Mouse (Mus musculus): ENCODE measurements around the gene Spata16.

The Spata16 gene

GRCm38 (mm10) chr3:26972105-26972504 lies 334.7 kb downstream of the Spata16 start:
- H3K27me3 ChIP-seq (ENCODE audit: control insufficient read depth, insufficient read depth, low read length, poor library complexity, severe bottlenecking), result no peaks in the 10 kb centered on the region
- no peaks in the 10 kb centered on the region for H3K36me3 ChIP-seq (ENCODE audit: control insufficient read depth, insufficient read depth, low read length, poor library complexity, severe bottlenecking)
- DNase-seq (ENCODE audit: low read depth, low spot score), result no peak

- Histone ChIP-seq H3K36me3 (ENCODE audit: control insufficient read depth, insufficient read depth, low read length, poor library complexity, severe bottlenecking) (no peaks in the 10 kb centered on the region), H3K27me3 (ENCODE audit: control insufficient read depth, insufficient read depth, low read length, poor library complexity, severe bottlenecking) (no peaks in the 10 kb centered on the region)
- no peak for DNase-seq (ENCODE audit: low read depth, low spot score)
Observed at GRCm38 (mm10) chr3:26979603-26980002, 342.2 kb downstream of the Spata16 start.

- Histone ChIP-seq H3K27me3 (ENCODE audit: control insufficient read depth, insufficient read depth, low read length, poor library complexity, severe bottlenecking) (no peaks in the 10 kb centered on the region), H3K36me3 (ENCODE audit: control insufficient read depth, insufficient read depth, low read length, poor library complexity, severe bottlenecking) (no peaks in the 10 kb centered on the region)
- DNase-seq (ENCODE audit: low read depth, low spot score), result no peak
Observed at GRCm38 (mm10) chr3:26980371-26980770, 343.0 kb downstream of the Spata16 start.

- Histone ChIP-seq H3K27me3 (ENCODE audit: control insufficient read depth, insufficient read depth, low read length, poor library complexity, severe bottlenecking) (no peaks in the 10 kb centered on the region), H3K36me3 (ENCODE audit: control insufficient read depth, insufficient read depth, low read length, poor library complexity, severe bottlenecking) (no peaks in the 10 kb centered on the region)
- DNase-seq (ENCODE audit: low read depth, low spot score), result no peak
Observed at GRCm38 (mm10) chr3:26981979-26982623, 344.7 kb downstream of the Spata16 start.

GRCm38 (mm10) chr3:26983749-26984148 lies 346.3 kb downstream of the Spata16 start:
- H3K27me3 ChIP-seq (ENCODE audit: control insufficient read depth, insufficient read depth, low read length, poor library complexity, severe bottlenecking), result no peaks in the 10 kb centered on the region
- no peak for DNase-seq (ENCODE audit: low read depth, low spot score)
- H3K36me3 ChIP-seq (ENCODE audit: control insufficient read depth, insufficient read depth, low read length, poor library complexity, severe bottlenecking), result no peaks in the 10 kb centered on the region

GRCm38 (mm10) chr3:27006844-27007243 lies 369.4 kb downstream of the Spata16 start:
- DNase-seq (ENCODE audit: low read depth, low spot score), result no peak
- H3K27me3 ChIP-seq (ENCODE audit: control insufficient read depth, insufficient read depth, low read length, poor library complexity, severe bottlenecking), result no peaks in the 10 kb centered on the region; the same call in 1 of the 2 replicates
- no peaks in the 10 kb centered on the region for H3K36me3 ChIP-seq (ENCODE audit: control insufficient read depth, insufficient read depth, low read length, poor library complexity, severe bottlenecking)

- no peak for DNase-seq (ENCODE audit: low read depth, low spot score)
- no peaks in the 10 kb centered on the region for H3K27me3 ChIP-seq (ENCODE audit: control insufficient read depth, insufficient read depth, low read length, poor library complexity, severe bottlenecking)
- no peaks in the 10 kb centered on the region for H3K36me3 ChIP-seq (ENCODE audit: control insufficient read depth, insufficient read depth, low read length, poor library complexity, severe bottlenecking)
Observed at GRCm38 (mm10) chr3:27027957-27028356, 390.5 kb downstream of the Spata16 start.

- no peak for DNase-seq (ENCODE audit: low read depth, low spot score)
- no peaks in the 10 kb centered on the region for H3K36me3 ChIP-seq (ENCODE audit: control insufficient read depth, insufficient read depth, low read length, poor library complexity, severe bottlenecking)
- H3K27me3 ChIP-seq (ENCODE audit: control insufficient read depth, insufficient read depth, low read length, poor library complexity, severe bottlenecking), result no peaks in the 10 kb centered on the region
Observed at GRCm38 (mm10) chr3:27028526-27028925, 391.1 kb downstream of the Spata16 start.

- H3K27me3 ChIP-seq (ENCODE audit: control insufficient read depth, insufficient read depth, low read length, poor library complexity, severe bottlenecking), result no peaks in the 10 kb centered on the region
- H3K36me3 ChIP-seq (ENCODE audit: control insufficient read depth, insufficient read depth, low read length, poor library complexity, severe bottlenecking), result no peaks in the 10 kb centered on the region
- no peak for DNase-seq (ENCODE audit: low read depth, low spot score)
Observed at GRCm38 (mm10) chr3:27030067-27030857, 392.8 kb downstream of the Spata16 start.
